Mouse (Mus musculus): Measurements from ENCODE around the gene Cacna1f. TPM values are rescaled to one million over a fixed set of nuclear protein-coding genes. Genes with fewer than 3 reads are reported as not detected.

The Cacna1f gene
- polyA plus RNA-seq, 1 experiment from 2014 or later = not detected

- Histone ChIP-seq H3K4me3 (ENCODE audit: control insufficient read depth in 1 of 2, insufficient read depth in 1 of 2, low read depth in 1 of 2, low read length in 2 of 2) (no peak overlapping the region), H3K36me3 (ENCODE audit: control insufficient read depth, insufficient read depth, low read length) (0 out of 2 replicates have a peak, but pooled peaks cover 8% of the 10 kb centered on the region), H3K4me1 (ENCODE audit: control insufficient read depth in 2 of 2, insufficient read depth in 2 of 2, low read length in 2 of 2) (no peaks in the 10 kb centered on the region; a peak in 1 of 4 replicates), H3K9me3 (ENCODE audit: control insufficient read depth, low read length) (no peaks in the 10 kb centered on the region), H3K9ac (ENCODE audit: low read length) (no peak overlapping the region), H3K4me2 (ENCODE audit: low read length) (no peak overlapping the region), H3K27me3 (ENCODE audit: control insufficient read depth, insufficient read depth, low read length) (no peaks in the 10 kb centered on the region; the same call in 1 of the 2 replicates), H3K27ac (replicated peaks in 1 of 2; ENCODE audit: control insufficient read depth in 1 of 2, insufficient read depth in 1 of 2, low read depth in 2 of 2, low read length in 2 of 2) (no peak overlapping the region)
- WGBS = 88% methylated on average over 7 of the region's 7 CpGs
- ATAC-seq (ENCODE audit: insufficient number of reproducible peaks, insufficient read depth, low FRiP score, low read depth) = no peak
Observed at GRCm38 (mm10) chrX:7604004-7604403, 2.9 kb upstream of the Cacna1f start.

DNA sequence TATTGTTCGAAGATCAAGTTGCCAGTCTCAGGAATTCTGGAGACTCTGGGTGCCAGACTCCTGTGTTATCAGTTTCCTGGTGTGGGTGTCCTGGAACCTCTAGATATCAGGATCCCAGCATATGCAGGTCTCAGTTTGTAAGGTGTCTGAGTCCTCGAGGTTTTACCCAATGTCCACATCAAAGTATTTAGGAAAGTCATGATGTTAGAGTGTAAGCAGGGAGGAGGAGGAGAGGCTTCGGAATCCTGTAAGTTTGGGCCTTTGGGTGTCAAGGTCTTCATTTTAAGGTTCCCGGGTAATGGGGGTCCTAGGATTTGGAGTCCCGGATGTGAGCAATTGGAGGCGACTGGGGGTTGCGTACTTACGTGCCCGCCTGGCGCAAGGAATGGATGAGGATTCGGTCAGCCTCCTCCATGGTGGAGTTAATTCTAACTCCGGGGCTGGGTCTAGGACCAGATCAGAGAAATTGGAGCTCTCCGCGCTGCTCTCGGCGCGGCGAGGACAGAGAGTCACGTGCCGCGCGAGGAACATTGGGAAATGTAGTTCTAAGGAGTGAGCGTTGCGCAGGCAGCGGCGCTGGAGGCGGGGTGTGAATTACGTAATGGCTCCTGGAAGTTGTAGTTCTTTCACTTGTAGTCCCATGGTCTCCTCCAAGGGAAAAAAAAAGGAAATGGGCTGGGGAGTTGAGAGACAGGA, 1.9 kb upstream of the Cacna1f start, which contains the start of gene Ccdc22:
Ccdc22 (minus strand) TSS at position 639 of the 696 bp plus-strand sequence.
- H3K36me3 ChIP-seq (ENCODE audit: control insufficient read depth, insufficient read depth, low read length) = 0 out of 2 replicates have a peak, but pooled peaks cover 6% of the 10 kb centered on the region
- peak within 1 kb of the TSS in 1 of 2 experiments; percentile 15; a peak in 2 of 4 replicates for H3K27ac ChIP-seq (replicated peaks in 1 of 2; ENCODE audit: control insufficient read depth in 1 of 2, insufficient read depth in 1 of 2, low read depth in 2 of 2, low read length in 2 of 2)
- ATAC-seq (ENCODE audit: insufficient number of reproducible peaks, insufficient read depth, low FRiP score, low read depth) = peak; percentile 88
- peak within 1 kb of the TSS; percentile 66 for H3K4me2 ChIP-seq (ENCODE audit: low read length)
- H3K4me1 ChIP-seq (ENCODE audit: control insufficient read depth in 2 of 2, insufficient read depth in 2 of 2, low read length in 2 of 2) = no peaks in the 10 kb centered on the region; a peak in 1 of 4 replicates
- no peaks in the 10 kb centered on the region; the same call in 1 of the 2 replicates for H3K27me3 ChIP-seq (ENCODE audit: control insufficient read depth, insufficient read depth, low read length)
- H3K4me3 ChIP-seq (ENCODE audit: control insufficient read depth in 1 of 2, insufficient read depth in 1 of 2, low read depth in 1 of 2, low read length in 2 of 2) = peak within 1 kb of the TSS; percentile 51 to 55
- 19% methylated on average over 28 of the region's 28 CpGs for WGBS
- peak within 1 kb of the TSS; percentile 68 for H3K9ac ChIP-seq (ENCODE audit: low read length)
- no peaks in the 10 kb centered on the region for H3K9me3 ChIP-seq (ENCODE audit: control insufficient read depth, low read length)

DNA sequence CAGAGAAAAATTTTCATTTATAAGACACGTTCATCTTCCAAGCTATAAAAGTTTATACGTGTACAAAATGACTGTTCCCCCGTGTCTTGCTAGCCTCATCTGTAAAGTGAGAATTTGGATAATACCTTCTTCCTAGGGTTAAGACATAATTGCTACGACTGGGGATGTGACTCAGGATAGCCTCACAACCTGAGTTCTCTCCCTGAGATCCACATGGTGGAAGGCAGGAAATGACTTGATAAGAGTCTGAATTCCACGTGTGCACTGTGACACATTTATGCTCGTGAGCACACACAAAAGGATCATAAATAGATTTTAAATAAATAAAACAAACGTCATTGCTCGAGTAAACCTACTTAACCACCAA, 1.3 kb upstream of the Cacna1f start:
- H3K4me3 ChIP-seq (ENCODE audit: control insufficient read depth in 1 of 2, insufficient read depth in 1 of 2, low read depth in 1 of 2, low read length in 2 of 2) = 0 out of 4 replicates have a peak overlapping the region, but pooled peaks of 1 of the 2 experiments have one; percentile 51
- H3K27me3 ChIP-seq (ENCODE audit: control insufficient read depth, insufficient read depth, low read length) = no peaks in the 10 kb centered on the region; the same call in 1 of the 2 replicates
- no peaks in the 10 kb centered on the region; a peak in 1 of 4 replicates for H3K4me1 ChIP-seq (ENCODE audit: control insufficient read depth in 2 of 2, insufficient read depth in 2 of 2, low read length in 2 of 2)
- H3K4me2 ChIP-seq (ENCODE audit: low read length) = peak overlapping the region; percentile 66; the same call in 1 of the 2 replicates
- 30% methylated on average over 8 of the region's 8 CpGs for WGBS
- H3K36me3 ChIP-seq (ENCODE audit: control insufficient read depth, insufficient read depth, low read length) = 0 out of 2 replicates have a peak, but pooled peaks cover under 1% of the 10 kb centered on the region
- H3K9me3 ChIP-seq (ENCODE audit: control insufficient read depth, low read length) = no peaks in the 10 kb centered on the region
- no peak overlapping the region for H3K27ac ChIP-seq (replicated peaks in 1 of 2; ENCODE audit: control insufficient read depth in 1 of 2, insufficient read depth in 1 of 2, low read depth in 2 of 2, low read length in 2 of 2)
- no peak overlapping the region for H3K9ac ChIP-seq (ENCODE audit: low read length)
- no peak for ATAC-seq (ENCODE audit: insufficient number of reproducible peaks, insufficient read depth, low FRiP score, low read depth)

DNA sequence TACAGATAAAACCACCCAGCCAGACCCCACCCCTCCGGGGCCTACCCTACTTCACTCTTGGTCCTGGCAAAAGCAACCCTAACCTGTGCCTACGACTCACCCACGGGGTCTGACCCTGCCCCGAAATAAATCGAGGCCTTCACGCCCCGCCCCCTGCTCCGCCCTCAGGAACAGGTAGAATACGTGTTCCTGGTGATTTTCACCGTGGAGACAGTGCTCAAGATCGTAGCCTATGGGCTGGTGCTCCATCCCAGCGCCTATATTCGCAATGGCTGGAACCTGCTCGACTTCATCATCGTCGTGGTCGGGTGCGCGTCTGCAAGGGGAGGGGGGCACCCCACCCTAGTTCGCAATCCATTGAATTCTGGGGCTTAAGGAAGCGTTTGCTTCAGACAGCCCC, 3.2 kb downstream of the Cacna1f start:
- no peaks in the 10 kb centered on the region; the same call in 1 of the 2 replicates for H3K27me3 ChIP-seq (ENCODE audit: control insufficient read depth, insufficient read depth, low read length)
- no peaks in the 10 kb centered on the region for H3K4me1 ChIP-seq (ENCODE audit: control insufficient read depth in 2 of 2, insufficient read depth in 2 of 2, low read length in 2 of 2)
- no peak overlapping the region for H3K27ac ChIP-seq (replicated peaks in 1 of 2; ENCODE audit: control insufficient read depth in 1 of 2, insufficient read depth in 1 of 2, low read depth in 2 of 2, low read length in 2 of 2)
- ATAC-seq (ENCODE audit: insufficient number of reproducible peaks, insufficient read depth, low FRiP score, low read depth) = no peak
- no peaks in the 10 kb centered on the region for H3K36me3 ChIP-seq (ENCODE audit: control insufficient read depth, insufficient read depth, low read length)
- no peaks in the 10 kb centered on the region for H3K9me3 ChIP-seq (ENCODE audit: control insufficient read depth, low read length)
- H3K9ac ChIP-seq (ENCODE audit: low read length) = 0 out of 2 replicates have a peak overlapping the region, but pooled peaks have one; percentile 21
- peak overlapping the region; percentile 74 for H3K4me2 ChIP-seq (ENCODE audit: low read length)
- 31% methylated on average over 21 of the region's 21 CpGs for WGBS
- peak overlapping the region; percentile 35 to 48 for H3K4me3 ChIP-seq (ENCODE audit: control insufficient read depth in 1 of 2, insufficient read depth in 1 of 2, low read depth in 1 of 2, low read length in 2 of 2)

GRCm38 (mm10) chrX:7610536-7611258, 3.8 kb downstream of the Cacna1f start:
- Histone ChIP-seq H3K4me3 (ENCODE audit: control insufficient read depth in 1 of 2, insufficient read depth in 1 of 2, low read depth in 1 of 2, low read length in 2 of 2) (peak overlapping the region; percentile 35 to 48), H3K36me3 (ENCODE audit: control insufficient read depth, insufficient read depth, low read length) (no peaks in the 10 kb centered on the region), H3K4me1 (ENCODE audit: control insufficient read depth in 2 of 2, insufficient read depth in 2 of 2, low read length in 2 of 2) (no peaks in the 10 kb centered on the region), H3K4me2 (ENCODE audit: low read length) (peak overlapping the region; percentile 74), H3K27me3 (ENCODE audit: control insufficient read depth, insufficient read depth, low read length) (no peaks in the 10 kb centered on the region; the same call in 1 of the 2 replicates), H3K27ac (replicated peaks in 1 of 2; ENCODE audit: control insufficient read depth in 1 of 2, insufficient read depth in 1 of 2, low read depth in 2 of 2, low read length in 2 of 2) (no peak overlapping the region), H3K9me3 (ENCODE audit: control insufficient read depth, low read length) (no peaks in the 10 kb centered on the region), H3K9ac (ENCODE audit: low read length) (peak overlapping the region; percentile 21; the same call in 1 of the 2 replicates)
- ATAC-seq (ENCODE audit: insufficient number of reproducible peaks, insufficient read depth, low FRiP score, low read depth) = no peak
- 20% methylated on average over 26 of the region's 26 CpGs for WGBS

DNA sequence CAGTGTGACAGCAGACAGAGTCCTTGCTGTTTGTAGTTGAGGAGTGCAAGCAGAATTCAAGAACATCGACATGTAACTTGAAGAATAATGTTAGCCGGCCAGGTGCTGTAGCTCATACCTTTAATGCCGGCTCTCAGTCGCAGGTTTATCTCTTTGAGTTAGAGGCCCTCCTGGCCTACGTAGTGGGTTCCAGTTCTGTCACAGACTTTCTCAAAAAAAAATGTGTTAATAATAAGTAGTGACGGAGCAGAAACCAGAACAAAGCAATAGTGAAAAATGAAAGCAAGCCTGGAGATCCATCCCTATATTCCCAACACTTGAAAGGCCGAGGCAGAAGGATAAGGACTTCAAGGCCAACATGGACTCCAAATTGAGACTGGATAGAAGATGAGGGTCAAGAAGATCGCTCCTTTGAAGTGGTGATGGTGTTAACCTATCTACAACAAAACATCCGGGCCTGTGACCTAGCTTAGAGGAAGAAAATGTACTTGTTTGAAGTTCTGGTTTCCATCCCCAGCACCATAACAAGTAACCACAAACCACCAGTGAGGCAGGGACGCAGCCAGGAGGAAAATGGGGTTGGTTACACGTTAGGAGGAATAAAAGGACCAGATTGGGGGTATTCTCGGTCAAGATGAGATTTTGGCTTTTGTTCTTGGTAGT, 11.1 kb downstream of the Cacna1f start:
- H3K27ac ChIP-seq (replicated peaks in 1 of 2; ENCODE audit: control insufficient read depth in 1 of 2, insufficient read depth in 1 of 2, low read depth in 2 of 2, low read length in 2 of 2) = no peak overlapping the region
- H3K4me2 ChIP-seq (ENCODE audit: low read length) = no peak overlapping the region
- no peak for ATAC-seq (ENCODE audit: insufficient number of reproducible peaks, insufficient read depth, low FRiP score, low read depth)
- no peak overlapping the region for H3K4me3 ChIP-seq (ENCODE audit: control insufficient read depth in 1 of 2, insufficient read depth in 1 of 2, low read depth in 1 of 2, low read length in 2 of 2)
- H3K4me1 ChIP-seq (ENCODE audit: control insufficient read depth in 2 of 2, insufficient read depth in 2 of 2, low read length in 2 of 2) = no peaks in the 10 kb centered on the region
- H3K9ac ChIP-seq (ENCODE audit: low read length) = no peak overlapping the region
- no peaks in the 10 kb centered on the region for H3K27me3 ChIP-seq (ENCODE audit: control insufficient read depth, insufficient read depth, low read length)
- H3K36me3 ChIP-seq (ENCODE audit: control insufficient read depth, insufficient read depth, low read length) = no peaks in the 10 kb centered on the region
- WGBS = 71% methylated on average over 12 of the region's 12 CpGs
- H3K9me3 ChIP-seq (ENCODE audit: control insufficient read depth, low read length) = no peaks in the 10 kb centered on the region

DNA sequence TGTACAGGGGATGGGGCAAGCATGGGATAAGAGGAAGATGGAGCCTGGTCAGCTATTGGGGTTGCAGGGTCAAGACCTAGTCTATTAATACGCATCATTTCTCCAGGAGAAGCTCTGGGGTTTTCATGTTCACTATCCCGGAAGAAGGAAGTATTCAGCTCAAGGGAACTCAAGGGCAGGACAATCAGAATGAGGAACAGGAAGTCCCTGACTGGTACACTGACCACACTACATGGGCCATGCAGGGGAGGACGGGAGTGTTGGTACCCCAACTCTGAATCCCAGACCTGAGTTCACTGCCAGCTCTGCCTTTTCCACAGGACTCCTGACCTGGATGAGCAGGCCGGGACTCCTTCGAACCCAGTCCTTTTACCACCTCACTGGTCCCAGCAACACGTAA, 25.7 kb downstream of the Cacna1f start:
- Histone ChIP-seq H3K27me3 (ENCODE audit: control insufficient read depth, insufficient read depth, low read length) (no peaks in the 10 kb centered on the region), H3K9ac (ENCODE audit: low read length) (no peak overlapping the region), H3K4me2 (ENCODE audit: low read length) (no peak overlapping the region), H3K4me3 (ENCODE audit: control insufficient read depth in 1 of 2, insufficient read depth in 1 of 2, low read depth in 1 of 2, low read length in 2 of 2) (no peak overlapping the region), H3K36me3 (ENCODE audit: control insufficient read depth, insufficient read depth, low read length) (no peaks in the 10 kb centered on the region), H3K9me3 (ENCODE audit: control insufficient read depth, low read length) (no peaks in the 10 kb centered on the region), H3K4me1 (ENCODE audit: control insufficient read depth in 2 of 2, insufficient read depth in 2 of 2, low read length in 2 of 2) (no peaks in the 10 kb centered on the region), H3K27ac (replicated peaks in 1 of 2; ENCODE audit: control insufficient read depth in 1 of 2, insufficient read depth in 1 of 2, low read depth in 2 of 2, low read length in 2 of 2) (no peak overlapping the region)
- no peak for ATAC-seq (ENCODE audit: insufficient number of reproducible peaks, insufficient read depth, low FRiP score, low read depth)
- WGBS = 86% methylated on average over 6 of the region's 6 CpGs

All from heart, embryonic 14.5 days (tissue).